ENCODE assay signal across 16 mouse cellular contexts in genomic region chr3:118899036-118899435, GRCm38 (mm10).
DNase-seq lines count a peak whose midpoint lies in the region; ATAC-seq and TF ChIP-seq lines count a peak whose summit lies in the region.
"Had no signal": no experiment of that assay in that cellular context is flagged by ENCODE, and none has a peak within 500 bp of the region (broad histone marks: within the 10 kb centered on the region; RNA-seq: fewer than 3 reads in every experiment).

No protein-coding gene starts in this region.

- no peaks in the 10 kb centered on the region for H3K36me3 ChIP-seq in hindbrain, embryonic 16.5 days (ENCODE audit: control insufficient read depth, insufficient read depth, low read length)
- H3K36me3 ChIP-seq in hindbrain, embryonic 12.5 days: no peaks in the 10 kb centered on the region
- H3K36me3 ChIP-seq in midbrain, embryonic 16.5 days (ENCODE audit: control insufficient read depth, insufficient read depth, low read length): no peaks in the 10 kb centered on the region
- H3K36me3 ChIP-seq in heart, adult 2 months (ENCODE audit: control insufficient read depth, insufficient read depth, low read length): no peaks in the 10 kb centered on the region
- H3K36me3 ChIP-seq: embryonic facial prominence, embryonic 13.5 days; heart, embryonic 12.5 days; hindbrain, embryonic 10.5 days; intestine, embryonic 15.5 days had no signal

- H3K4me2 ChIP-seq in hindbrain, embryonic 16.5 days (ENCODE audit: low read length): peak overlapping the region; percentile 23; the same call in 1 of the 2 replicates
- H3K4me2 ChIP-seq in hindbrain, embryonic 12.5 days (replicated peaks): no peak overlapping the region
- H3K4me2 ChIP-seq in midbrain, embryonic 16.5 days (ENCODE audit: low read length): 0 out of 2 replicates have a peak overlapping the region, but pooled peaks have one; percentile 12
- H3K4me2 ChIP-seq: embryonic facial prominence, embryonic 13.5 days; heart, embryonic 12.5 days; intestine, embryonic 15.5 days had no signal

- H3K4me1 ChIP-seq in hindbrain, embryonic 16.5 days (ENCODE audit: control insufficient read depth, insufficient read depth, low read depth, low read length): no peaks in the 10 kb centered on the region
- no peaks in the 10 kb centered on the region for H3K4me1 ChIP-seq in hindbrain, embryonic 12.5 days
- H3K4me1 ChIP-seq in midbrain, embryonic 16.5 days (ENCODE audit: control insufficient read depth, insufficient read depth, low read length): no peaks in the 10 kb centered on the region
- no peaks in the 10 kb centered on the region for H3K4me1 ChIP-seq in heart, adult 2 months (ENCODE audit: control insufficient read depth, insufficient read depth, low read length)
- H3K4me1 ChIP-seq: embryonic facial prominence, embryonic 13.5 days; heart, embryonic 12.5 days; hindbrain, embryonic 10.5 days; intestine, embryonic 15.5 days had no signal

- ATAC-seq in hindbrain, embryonic 16.5 days: no peak
- ATAC-seq in hindbrain, embryonic 12.5 days (ENCODE audit: low FRiP score): no peak
- peak; percentile 67; the same call in 1 of the 2 replicates for ATAC-seq in midbrain, embryonic 16.5 days
- ATAC-seq: intestine, embryonic 15.5 days had no signal

- WGBS in hindbrain, embryonic 16.5 days: 72% methylated on average over 11 of the region's 11 CpGs
- 75% methylated on average over 11 of the region's 11 CpGs for WGBS in hindbrain, embryonic 12.5 days
- 66% methylated on average over 11 of the region's 11 CpGs for WGBS in midbrain, embryonic 16.5 days
- WGBS in heart, adult 2 months: 87% methylated on average over 11 of the region's 11 CpGs

- intact Hi-C loops in heart, adult 2 months (cut with DNase I): no loop called here

- peak; percentile 19 for DNase-seq in Muller cell, postnatal 12 days (ENCODE audit: inconsistent ontology term)
- DNase-seq in brain, embryonic 14.5 days (ENCODE audit: low read depth): peak; percentile 75
- no peak for DNase-seq in heart, adult 2 months
- no peak for DNase-seq in adrenal gland, adult 18-20 months (ENCODE audit: low spot score in 2 of 2)
- DNase-seq in right cerebral cortex, postnatal 25 days: no peak
- DNase-seq: adrenal gland, postnatal 10 days; cerebellum, adult 11-12 months; cerebellum, adult 9-11 months; gastrocnemius, postnatal 14 days had no signal

- H3K4me3 ChIP-seq in hindbrain, embryonic 16.5 days (ENCODE audit: low read length): no peak overlapping the region
- H3K4me3 ChIP-seq in hindbrain, embryonic 12.5 days: no peak overlapping the region
- H3K4me3 ChIP-seq in midbrain, embryonic 16.5 days (ENCODE audit: low read depth, low read length): no peak overlapping the region
- H3K4me3 ChIP-seq in heart, adult 2 months: no peak overlapping the region
- H3K4me3 ChIP-seq: embryonic facial prominence, embryonic 13.5 days; heart, embryonic 12.5 days; hindbrain, embryonic 10.5 days; intestine, embryonic 15.5 days had no signal

- H3K79me2 ChIP-seq in heart, adult 2 months (replicated peaks; ENCODE audit: control insufficient read depth, insufficient read depth, low read length): no peaks in the 10 kb centered on the region

- TF ChIP-seq CTCF in brain, embryonic 14.5 days (IDR thresholded peaks at IDR 0.05; ENCODE audit: borderline replicate concordance, extremely low read depth, insufficient read depth, insufficient read length): no peak
- no peak for TF ChIP-seq CTCF in heart, adult 2 months (IDR thresholded peaks at IDR 0.05)

- H3K27ac ChIP-seq in hindbrain, embryonic 16.5 days (ENCODE audit: low read depth, low read length): no peak overlapping the region
- no peak overlapping the region for H3K27ac ChIP-seq in hindbrain, embryonic 12.5 days
- no peak overlapping the region for H3K27ac ChIP-seq in midbrain, embryonic 16.5 days (ENCODE audit: low read length)
- no peak overlapping the region for H3K27ac ChIP-seq in heart, adult 2 months
- H3K27ac ChIP-seq: embryonic facial prominence, embryonic 13.5 days; hindbrain, embryonic 10.5 days; intestine, embryonic 15.5 days had no signal

- H3K27me3 ChIP-seq in hindbrain, embryonic 16.5 days (replicated peaks; ENCODE audit: control insufficient read depth, insufficient read depth, low read length): no peaks in the 10 kb centered on the region
- H3K27me3 ChIP-seq in hindbrain, embryonic 12.5 days: no peaks in the 10 kb centered on the region
- no peaks in the 10 kb centered on the region for H3K27me3 ChIP-seq in midbrain, embryonic 16.5 days (ENCODE audit: control insufficient read depth, insufficient read depth, low read depth, low read length)
- H3K27me3 ChIP-seq in heart, adult 2 months (ENCODE audit: control insufficient read depth, insufficient read depth, low read length): no peaks in the 10 kb centered on the region
- H3K27me3 ChIP-seq: embryonic facial prominence, embryonic 13.5 days; heart, embryonic 12.5 days; intestine, embryonic 15.5 days had no signal

- TF ChIP-seq EP300 in heart, adult 2 months (IDR thresholded peaks at IDR 0.05; ENCODE audit: insufficient read depth, low read depth, low read length): no peak

- TF ChIP-seq POLR2A in brain, embryonic 14.5 days (IDR thresholded peaks at IDR 0.05; ENCODE audit: borderline replicate concordance, extremely low read depth, insufficient read depth, insufficient read length, poor library complexity, severe bottlenecking): no peak
- TF ChIP-seq POLR2A in heart, adult 2 months (IDR thresholded peaks at IDR 0.05; ENCODE audit: insufficient read depth, low read depth, low read length): no peak

- H3K9ac ChIP-seq in hindbrain, embryonic 16.5 days (ENCODE audit: low read depth, low read length): no peak overlapping the region
- H3K9ac ChIP-seq in hindbrain, embryonic 12.5 days: no peak overlapping the region
- no peak overlapping the region for H3K9ac ChIP-seq in midbrain, embryonic 16.5 days (ENCODE audit: low read depth, low read length)
- no peak overlapping the region for H3K9ac ChIP-seq in heart, adult 2 months (ENCODE audit: low read depth, low read length)
- H3K9ac ChIP-seq: embryonic facial prominence, embryonic 13.5 days; heart, embryonic 12.5 days; intestine, embryonic 15.5 days had no signal

- no peaks in the 10 kb centered on the region for H3K9me3 ChIP-seq in hindbrain, embryonic 16.5 days (ENCODE audit: control insufficient read depth, low read length)
- no peaks in the 10 kb centered on the region for H3K9me3 ChIP-seq in hindbrain, embryonic 12.5 days (replicated peaks)
- no peaks in the 10 kb centered on the region for H3K9me3 ChIP-seq in midbrain, embryonic 16.5 days (replicated peaks; ENCODE audit: control insufficient read depth, low read length, poor library complexity, severe bottlenecking)
- H3K9me3 ChIP-seq: embryonic facial prominence, embryonic 13.5 days; heart, embryonic 12.5 days; hindbrain, embryonic 10.5 days; intestine, embryonic 15.5 days had no signal

Comparison
In these comparisons a context has a peak if more than half of its experiments do, and no peak if none do; other contexts are left out.
1. DNase-seq: peak in Muller cell, postnatal 12 days (single experiment) and brain, embryonic 14.5 days (single experiment); none in heart, adult 2 months (0 of 2), adrenal gland, adult 18-20 months (0 of 2) and right cerebral cortex, postnatal 25 days (single experiment).